ENCODE assay signal across 25 mouse cellular contexts in the genomic region with DNA sequence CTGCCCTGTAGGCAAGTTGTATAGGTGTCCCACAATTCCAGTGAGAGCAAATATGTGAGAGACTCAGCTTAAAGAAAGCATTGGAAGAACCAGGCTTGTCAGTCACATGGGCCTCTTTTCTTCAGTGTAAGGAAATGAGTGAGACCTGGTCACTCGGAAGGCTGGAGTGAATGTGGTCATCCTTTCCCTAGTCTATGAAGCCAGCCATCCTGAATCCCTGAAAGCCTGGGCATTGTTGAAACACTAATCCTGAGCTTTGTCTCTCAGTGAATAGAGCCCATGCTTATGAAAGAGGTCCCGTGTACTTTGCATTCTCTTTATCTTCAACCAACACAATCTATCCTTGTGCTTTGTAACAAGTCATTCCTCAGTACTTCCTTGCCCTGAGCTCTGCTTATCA.
"Had no signal": no experiment of that assay in that cellular context is flagged by ENCODE, and none has a peak within 500 bp of the region (broad histone marks: within the 10 kb centered on the region; RNA-seq: fewer than 3 reads in every experiment).

No protein-coding gene starts in this region.

- H3K27me3 ChIP-seq: heart, embryonic 12.5 days; hindbrain, embryonic 12.5 days; intestine, embryonic 15.5 days; limb, embryonic 12.5 days had no signal

- H3K9me3 ChIP-seq: heart, embryonic 10.5 days; hindbrain, embryonic 12.5 days; intestine, embryonic 15.5 days; limb, embryonic 10.5 days had no signal

- H3K4me1 ChIP-seq: heart, embryonic 10.5 days; heart, embryonic 12.5 days; hindbrain, embryonic 10.5 days; hindbrain, embryonic 12.5 days; intestine, embryonic 15.5 days; limb, embryonic 10.5 days; limb, embryonic 12.5 days had no signal

- H3K9ac ChIP-seq: heart, embryonic 12.5 days; hindbrain, embryonic 12.5 days; hindbrain, embryonic 14.5 days; intestine, embryonic 15.5 days; limb, embryonic 12.5 days had no signal

- H3K27ac ChIP-seq: heart, adult 2 months; heart, embryonic 10.5 days; hindbrain, embryonic 10.5 days; hindbrain, embryonic 12.5 days; hindbrain, embryonic 14.5 days; intestine, embryonic 15.5 days; layer of hippocampus, adult 2 months; left cerebral cortex, adult 2 months; limb, embryonic 10.5 days; limb, embryonic 12.5 days had no signal

- ATAC-seq: hindbrain, embryonic 16.5 days; inflammation-experienced regulatory T-cells, adult 6 months; intestine, embryonic 15.5 days; intestine, postnatal 0 days had no signal

- H3K4me2 ChIP-seq: heart, embryonic 12.5 days; hindbrain, embryonic 12.5 days; hindbrain, embryonic 14.5 days; intestine, embryonic 15.5 days; limb, embryonic 12.5 days had no signal

- H3K4me3 ChIP-seq: heart, adult 2 months; heart, embryonic 10.5 days; heart, embryonic 12.5 days; hindbrain, embryonic 10.5 days; hindbrain, embryonic 12.5 days; intestine, embryonic 15.5 days; layer of hippocampus, adult 2 months; left cerebral cortex, adult 2 months; limb, embryonic 10.5 days; limb, embryonic 12.5 days had no signal

- H3K36me3 ChIP-seq: heart, embryonic 10.5 days; heart, embryonic 12.5 days; hindbrain, embryonic 10.5 days; hindbrain, embryonic 12.5 days; intestine, embryonic 15.5 days; limb, embryonic 10.5 days; limb, embryonic 12.5 days had no signal

- DNase-seq: gastrocnemius, postnatal 14 days; gastrocnemius, postnatal 36 days; heart, adult 11 months; heart, adult 2 months; heart, postnatal 10 days; heart, postnatal 4 days; kidney, adult 18-20 months; kidney, adult 8-10 months; kidney, postnatal 10 days; kidney, postnatal 25 days; kidney, postnatal 4 days; liver had no signal
